Mouse (Mus musculus) midbrain, postnatal 0 days (tissue): ENCODE measurements around the gene Zap70. TPM values are rescaled to one million over a fixed set of nuclear protein-coding genes. Genes with fewer than 3 reads are reported as not detected.
"Not testable (repeated sequence)": the region's sequence is repeated elsewhere in the genome, so short reads cannot be mapped to it uniquely, and the experiment has no call there.

Source experiments
- ATAC-seq: fragments of 200-750 bp; cut with Nextera tagmentation; 2 replicates; pipeline ENCODE4 v1.8.0; 2017; ENCODE audit warnings: moderate number of reproducible peaks, mild to moderate bottlenecking, moderate TSS enrichment, moderate library complexity; ENCODE audit not compliant: low FRiP score
- DNase-seq: peaks from one replicate; pipeline ENCODE4 v3.0.0-alpha.2; 2015; ENCODE audit warnings: low spot score
- H3K27ac ChIP-seq: fragments of 300-500 bp; sonication (generic); 2 replicates; pipeline ENCODE4 v1.5.1; 2014; ENCODE audit warnings: low read depth, mild to moderate bottlenecking, low read length, mixed read lengths
- H3K27me3 ChIP-seq: fragments of 300-500 bp; sonication (generic); 2 replicates; pipeline ENCODE4 v1.6.1; 2014; ENCODE audit warnings: low read length, control low read depth, mixed read lengths; ENCODE audit not compliant: insufficient read depth
- H3K36me3 ChIP-seq: fragments of 300-500 bp; sonication (generic); 2 replicates; pipeline ENCODE4 v1.6.1; 2014; ENCODE audit warnings: low read length, control low read depth, mixed read lengths; ENCODE audit not compliant: insufficient read depth
- H3K4me1 ChIP-seq: fragments of 300-500 bp; sonication (generic); 2 replicates; pipeline ENCODE4 v1.6.1; 2014; ENCODE audit warnings: mild to moderate bottlenecking, control low read depth, antibody characterized with exemption, low read length, mixed read lengths; ENCODE audit not compliant: insufficient read depth
- H3K4me2 ChIP-seq: fragments of 300-500 bp; sonication (generic); 2 replicates; pipeline ENCODE4 v1.6.1; 2014; ENCODE audit warnings: low read depth, mild to moderate bottlenecking, low read length, mixed read lengths; ENCODE audit not compliant: poor library complexity, severe bottlenecking
- H3K4me3 ChIP-seq: fragments of 300-500 bp; sonication (generic); 2 replicates; pipeline ENCODE4 v1.5.1; 2014; ENCODE audit warnings: low read depth, mild to moderate bottlenecking, low read length, moderate library complexity
- H3K9ac ChIP-seq: fragments of 300-500 bp; sonication (generic); replicated peaks from 2 replicates; pipeline ENCODE4 v1.6.1; 2014; ENCODE audit warnings: mild to moderate bottlenecking, low read length, moderate library complexity, mixed read lengths; ENCODE audit not compliant: poor library complexity, severe bottlenecking
- H3K9me3 ChIP-seq: fragments of 300-500 bp; sonication (generic); 2 replicates; pipeline ENCODE4 v1.6.1; 2016; ENCODE audit warnings: low read length, control low read depth
- CTCF ChIP-seq: IDR thresholded peaks from 2 replicates; pipeline ENCODE4 v1.5.1; 2016; ENCODE audit warnings: antibody characterized with exemption, mild to moderate bottlenecking
- WGBS: fragments of 180-500 bp; shearing (Covaris S2); extraction: QIAGEN DNeasy Blood & Tissue Kit; methylation state at CpG from one replicate; pipeline ENCODE4 v1.1.7; 2014; 5-methylcytosine and 5-hydroxymethylcytosine counted together
- polyA plus RNA-seq: library from polyadenylated mRNA; unstranded; fragments of >200 nt; fragmentation: Nextera tagmentation; extraction: Ambion mirVana; gene quantifications from 2 replicates; pipeline ENCODE4 v1.2.1, GENCODE M21; 2015
- total RNA-seq: library from RNA; depleted of rRNA; stranded (reverse); fragments of >200 nt; gene quantifications from 2 replicates; pipeline ENCODE4 v1.2.3, GENCODE M21; 2014

Zap70 gene
- total and polyA plus RNA-seq, 2 experiments from 2014 or later, result 2.6 to 3.3 TPM

GRCm38 (mm10) chr1:36811806-36812205 is 50.2 kb downstream of the Zap70 start:
- no peaks in the 10 kb centered on the region for H3K9me3 ChIP-seq
- H3K9ac ChIP-seq, result no peak overlapping the region
- no peak for ATAC-seq
- no peak overlapping the region for H3K4me2 ChIP-seq
- no peaks in the 10 kb centered on the region for H3K27me3 ChIP-seq
- no peaks in the 10 kb centered on the region for H3K4me1 ChIP-seq
- 94% methylated on average over 7 of the region's 7 CpGs for WGBS
- H3K36me3 ChIP-seq, result peaks cover 67% of the 10 kb centered on the region
- DNase-seq, result no peak
- no peak overlapping the region for H3K27ac ChIP-seq
- H3K4me3 ChIP-seq, result no peak overlapping the region
- no peak for TF ChIP-seq CTCF

GRCm38 (mm10) chr1:36813415-36813814 is 51.8 kb downstream of the Zap70 start:
- H3K4me2 ChIP-seq, result no peak overlapping the region
- no peaks in the 10 kb centered on the region for H3K27me3 ChIP-seq
- H3K9ac ChIP-seq, result no peak overlapping the region
- WGBS, result 77% methylated on average over 7 of the region's 7 CpGs
- peaks cover 67% of the 10 kb centered on the region for H3K36me3 ChIP-seq
- DNase-seq (no peak), ATAC-seq (no peak)
- no peak for TF ChIP-seq CTCF
- H3K27ac ChIP-seq, result no peak overlapping the region
- no peaks in the 10 kb centered on the region for H3K9me3 ChIP-seq
- no peaks in the 10 kb centered on the region for H3K4me1 ChIP-seq
- no peak overlapping the region for H3K4me3 ChIP-seq

- H3K9ac ChIP-seq, result no peak overlapping the region
- ATAC-seq, result no peak
- no peak overlapping the region for H3K4me2 ChIP-seq
- no peak for DNase-seq
- no peak for TF ChIP-seq CTCF
- no peak overlapping the region for H3K4me3 ChIP-seq
- no peak overlapping the region for H3K27ac ChIP-seq
- no peaks in the 10 kb centered on the region for H3K4me1 ChIP-seq
- 84% methylated on average over 5 of the region's 5 CpGs for WGBS
- peaks cover 69% of the 10 kb centered on the region for H3K36me3 ChIP-seq
- H3K9me3 ChIP-seq, result no peaks in the 10 kb centered on the region
- H3K27me3 ChIP-seq, result no peaks in the 10 kb centered on the region
Observed at GRCm38 (mm10) chr1:36814271-36814903, 52.8 kb downstream of the Zap70 start.

- DNase-seq (no peak), ATAC-seq (no peak)
- H3K9me3 ChIP-seq, result no peaks in the 10 kb centered on the region
- no peak overlapping the region for H3K9ac ChIP-seq
- WGBS, result 91% methylated on average over 6 of the region's 6 CpGs
- TF ChIP-seq CTCF, result no peak
- no peak overlapping the region for H3K27ac ChIP-seq
- H3K27me3 ChIP-seq, result no peaks in the 10 kb centered on the region
- H3K4me3 ChIP-seq, result no peak overlapping the region
- peaks cover 65% of the 10 kb centered on the region for H3K36me3 ChIP-seq
- H3K4me2 ChIP-seq, result no peak overlapping the region
- H3K4me1 ChIP-seq, result no peaks in the 10 kb centered on the region
Observed at GRCm38 (mm10) chr1:36815166-36815565, 53.6 kb downstream of the Zap70 start.

GRCm38 (mm10) chr1:36821918-36822317 is 60.3 kb downstream of the Zap70 start:
- peaks cover 61% of the 10 kb centered on the region for H3K36me3 ChIP-seq
- 90% methylated on average over 4 of the region's 4 CpGs for WGBS
- TF ChIP-seq CTCF, result peak; percentile 38
- not testable (repeated sequence) for H3K4me1 ChIP-seq, ATAC-seq, H3K27ac ChIP-seq, H3K4me2 ChIP-seq, H3K9me3 ChIP-seq, H3K9ac ChIP-seq, H3K4me3 ChIP-seq, DNase-seq, H3K27me3 ChIP-seq

GRCm38 (mm10) chr1:36824356-36824755 is 62.8 kb downstream of the Zap70 start:
- H3K4me3 ChIP-seq, result no peak overlapping the region
- H3K4me2 ChIP-seq, result no peak overlapping the region
- TF ChIP-seq CTCF, result no peak
- no peak overlapping the region for H3K27ac ChIP-seq
- 94% methylated on average over 5 of the region's 5 CpGs for WGBS
- no peaks in the 10 kb centered on the region for H3K4me1 ChIP-seq
- ATAC-seq (no peak), DNase-seq (no peak)
- peaks cover 54% of the 10 kb centered on the region for H3K36me3 ChIP-seq
- no peak overlapping the region for H3K9ac ChIP-seq
- no peaks in the 10 kb centered on the region for H3K9me3 ChIP-seq
- no peaks in the 10 kb centered on the region for H3K27me3 ChIP-seq
